Mouse (Mus musculus): Measurements from ENCODE around the gene 1700015G11Rik. TPM values are rescaled to one million over a fixed set of nuclear protein-coding genes. Genes with fewer than 3 reads are reported as not detected.

Gene 1700015G11Rik
- polyA plus RNA-seq, 1 experiment from 2014 or later: not detected

- Histone ChIP-seq H3K27me3 (ENCODE audit: control insufficient read depth, insufficient read depth, low read depth, low read length) (no peaks in the 10 kb centered on the region), H3K4me1 (replicated peaks; ENCODE audit: control insufficient read depth, insufficient read depth, low read length) (no peaks in the 10 kb centered on the region), H3K36me3 (ENCODE audit: control insufficient read depth, insufficient read depth, low read length) (no peaks in the 10 kb centered on the region), H3K9ac (ENCODE audit: low read length) (no peak overlapping the region), H3K4me3 (ENCODE audit: low read length) (no peak overlapping the region), H3K9me3 (ENCODE audit: control insufficient read depth, low read length) (no peaks in the 10 kb centered on the region), H3K4me2 (ENCODE audit: low read depth, low read length) (no peak overlapping the region), H3K27ac (ENCODE audit: low read length) (no peak overlapping the region)
- WGBS: 78% methylated on average over 2 of the region's 2 CpGs
- ATAC-seq (ENCODE audit: low read depth): no peak
These were observed 42.0 kb downstream of the 1700015G11Rik start for GRCm38 (mm10) chr7:51973526-51973925.

- Histone ChIP-seq H3K9ac (ENCODE audit: low read length) (no peak overlapping the region), H3K4me1 (replicated peaks; ENCODE audit: control insufficient read depth, insufficient read depth, low read length) (no peaks in the 10 kb centered on the region), H3K9me3 (ENCODE audit: control insufficient read depth, low read length) (no peaks in the 10 kb centered on the region), H3K4me2 (ENCODE audit: low read depth, low read length) (no peak overlapping the region), H3K27me3 (ENCODE audit: control insufficient read depth, insufficient read depth, low read depth, low read length) (no peaks in the 10 kb centered on the region), H3K4me3 (ENCODE audit: low read length) (no peak overlapping the region), H3K36me3 (ENCODE audit: control insufficient read depth, insufficient read depth, low read length) (no peaks in the 10 kb centered on the region), H3K27ac (ENCODE audit: low read length) (no peak overlapping the region)
- ATAC-seq (ENCODE audit: low read depth): no peak
- 69% methylated on average over 5 of the region's 5 CpGs for WGBS
These were observed 42.4 kb downstream of the 1700015G11Rik start for GRCm38 (mm10) chr7:51973091-51973490.

GRCm38 (mm10) chr7:51972252-51972855, 43.2 kb downstream of the 1700015G11Rik start:
- no peak for ATAC-seq (ENCODE audit: low read depth)

GRCm38 (mm10) chr7:51969379-51969778, 46.1 kb downstream of the 1700015G11Rik start:
- no peak overlapping the region for H3K9ac ChIP-seq (ENCODE audit: low read length)
- H3K36me3 ChIP-seq (ENCODE audit: control insufficient read depth, insufficient read depth, low read length): no peaks in the 10 kb centered on the region
- no peak for ATAC-seq (ENCODE audit: low read depth)
- no peaks in the 10 kb centered on the region for H3K9me3 ChIP-seq (ENCODE audit: control insufficient read depth, low read length)
- H3K4me1 ChIP-seq (replicated peaks; ENCODE audit: control insufficient read depth, insufficient read depth, low read length): no peaks in the 10 kb centered on the region
- no peak overlapping the region for H3K4me2 ChIP-seq (ENCODE audit: low read depth, low read length)
- no peaks in the 10 kb centered on the region for H3K27me3 ChIP-seq (ENCODE audit: control insufficient read depth, insufficient read depth, low read depth, low read length)
- H3K27ac ChIP-seq (ENCODE audit: low read length): no peak overlapping the region
- H3K4me3 ChIP-seq (ENCODE audit: low read length): no peak overlapping the region

More at GRCm38 (mm10) chr7:51972252-51972855, 43.2 kb downstream of the 1700015G11Rik start:
- no peak overlapping the region for H3K4me3 ChIP-seq (ENCODE audit: low read length)
- H3K4me1 ChIP-seq (replicated peaks; ENCODE audit: control insufficient read depth, insufficient read depth, low read length): no peaks in the 10 kb centered on the region
- no peaks in the 10 kb centered on the region for H3K36me3 ChIP-seq (ENCODE audit: control insufficient read depth, insufficient read depth, low read length)
- no peaks in the 10 kb centered on the region for H3K9me3 ChIP-seq (ENCODE audit: control insufficient read depth, low read length)
- 36% methylated on average over 6 of the region's 6 CpGs for WGBS
- no peaks in the 10 kb centered on the region for H3K27me3 ChIP-seq (ENCODE audit: control insufficient read depth, insufficient read depth, low read depth, low read length)
- H3K27ac ChIP-seq (ENCODE audit: low read length): no peak overlapping the region
- H3K4me2 ChIP-seq (ENCODE audit: low read depth, low read length): no peak overlapping the region
- no peak overlapping the region for H3K9ac ChIP-seq (ENCODE audit: low read length)

GRCm38 (mm10) chr7:51967581-51967980, 47.9 kb downstream of the 1700015G11Rik start:
- H3K27me3 ChIP-seq (ENCODE audit: control insufficient read depth, insufficient read depth, low read depth, low read length): no peaks in the 10 kb centered on the region
- H3K4me2 ChIP-seq (ENCODE audit: low read depth, low read length): no peak overlapping the region
- H3K9me3 ChIP-seq (ENCODE audit: control insufficient read depth, low read length): no peaks in the 10 kb centered on the region
- no peaks in the 10 kb centered on the region for H3K36me3 ChIP-seq (ENCODE audit: control insufficient read depth, insufficient read depth, low read length)
- no peaks in the 10 kb centered on the region for H3K4me1 ChIP-seq (replicated peaks; ENCODE audit: control insufficient read depth, insufficient read depth, low read length)
- 79% methylated on average over 4 of the region's 4 CpGs for WGBS
- no peak overlapping the region for H3K9ac ChIP-seq (ENCODE audit: low read length)
- no peak for ATAC-seq (ENCODE audit: low read depth)
- no peak overlapping the region for H3K27ac ChIP-seq (ENCODE audit: low read length)
- H3K4me3 ChIP-seq (ENCODE audit: low read length): no peak overlapping the region

GRCm38 (mm10) chr7:51964681-51965080, 50.8 kb downstream of the 1700015G11Rik start:
- Histone ChIP-seq H3K4me2 (ENCODE audit: low read depth, low read length) (no peak overlapping the region), H3K27ac (ENCODE audit: low read length) (no peak overlapping the region), H3K4me3 (ENCODE audit: low read length) (no peak overlapping the region), H3K36me3 (ENCODE audit: control insufficient read depth, insufficient read depth, low read length) (no peaks in the 10 kb centered on the region), H3K4me1 (replicated peaks; ENCODE audit: control insufficient read depth, insufficient read depth, low read length) (no peaks in the 10 kb centered on the region), H3K27me3 (ENCODE audit: control insufficient read depth, insufficient read depth, low read depth, low read length) (no peaks in the 10 kb centered on the region), H3K9ac (ENCODE audit: low read length) (no peak overlapping the region), H3K9me3 (ENCODE audit: control insufficient read depth, low read length) (no peaks in the 10 kb centered on the region)
- 90% methylated on average over 7 of the region's 7 CpGs for WGBS
- ATAC-seq (ENCODE audit: low read depth): no peak

GRCm38 (mm10) chr7:51962219-51962952, 53.1 kb downstream of the 1700015G11Rik start:
- Histone ChIP-seq H3K27ac (ENCODE audit: low read length) (no peak overlapping the region), H3K4me3 (ENCODE audit: low read length) (no peak overlapping the region), H3K9me3 (ENCODE audit: control insufficient read depth, low read length) (no peaks in the 10 kb centered on the region), H3K4me1 (replicated peaks; ENCODE audit: control insufficient read depth, insufficient read depth, low read length) (no peaks in the 10 kb centered on the region), H3K9ac (ENCODE audit: low read length) (no peak overlapping the region), H3K4me2 (ENCODE audit: low read depth, low read length) (no peak overlapping the region), H3K27me3 (ENCODE audit: control insufficient read depth, insufficient read depth, low read depth, low read length) (no peaks in the 10 kb centered on the region), H3K36me3 (ENCODE audit: control insufficient read depth, insufficient read depth, low read length) (no peaks in the 10 kb centered on the region)
- no peak for ATAC-seq (ENCODE audit: low read depth)
- WGBS: 74% methylated on average over 10 of the region's 10 CpGs

Other genes with a start within 250 kb of the 1700015G11Rik start
- gene Gas2, start 153.7 kb downstream of the 1700015G11Rik start, polyA plus RNA-seq (2015; fragmentation: Nextera tagmentation; extraction: Ambion mirVana): 8.9 and 9.4 TPM in 2 replicates
- gene Fancf, start 153.5 kb downstream of the 1700015G11Rik start, polyA plus RNA-seq (2015; fragmentation: Nextera tagmentation; extraction: Ambion mirVana): 1.4 and 1.8 TPM in 2 replicates
- 7.3 and 7.6 TPM in 2 replicates for gene Svip, start 9.7 kb downstream of the 1700015G11Rik start, polyA plus RNA-seq (2015; fragmentation: Nextera tagmentation; extraction: Ambion mirVana)

All from lung, embryonic 16.5 days (tissue).